Mouse (Mus musculus) frontal cortex, adult 2 months (tissue): ENCODE measurements at regions not wholly inside any gene's neighbourhood (a gene's known extent, or its start where the extent isn't known, plus 50 kb on each side); places are given as distances from the start of the nearest gene placed in this dataset.

ENCODE experiments used
- DNase-seq, 2 experiments: peaks; one replicate each; pipeline ENCODE4 v3.0.0; 2022; ENCODE audit warnings: low spot score in 1 of 2; ENCODE audit errors: extremely low spot score in 1 of 2

DNA sequence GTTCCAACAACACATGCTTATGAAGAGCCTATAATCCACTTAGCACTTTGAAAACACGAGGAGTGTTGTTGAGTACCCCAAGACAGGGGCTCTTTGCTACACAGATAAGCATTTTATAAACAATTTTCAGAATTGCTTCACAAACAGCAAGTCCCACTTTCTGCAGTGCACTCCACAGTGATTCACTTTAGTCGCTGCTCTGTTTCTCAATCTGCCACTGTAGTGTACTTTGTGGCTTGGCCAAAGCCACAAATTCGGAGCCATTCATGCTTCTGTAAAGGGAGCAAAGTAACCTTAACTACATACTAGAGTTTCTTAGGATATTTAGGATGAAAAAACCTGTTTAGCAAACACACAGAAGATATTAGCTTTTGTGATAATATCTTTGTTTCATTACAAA, 1226.5 kb upstream of the Luzp2 start:
- peak in 1 of 2 experiments; percentile 2 for DNase-seq
